Mouse (Mus musculus) right cerebral cortex, adult 18-20 months (tissue): ENCODE data around the gene Znhit3.
A peak's percentile ranks its signal among the peaks of the same experiment; 100 is the strongest.

Experiments
- DNase-seq: peaks from one replicate; pipeline ENCODE4 v3.0.0; 2022; ENCODE audit warnings: mixed read lengths

Znhit3 gene

DNA sequence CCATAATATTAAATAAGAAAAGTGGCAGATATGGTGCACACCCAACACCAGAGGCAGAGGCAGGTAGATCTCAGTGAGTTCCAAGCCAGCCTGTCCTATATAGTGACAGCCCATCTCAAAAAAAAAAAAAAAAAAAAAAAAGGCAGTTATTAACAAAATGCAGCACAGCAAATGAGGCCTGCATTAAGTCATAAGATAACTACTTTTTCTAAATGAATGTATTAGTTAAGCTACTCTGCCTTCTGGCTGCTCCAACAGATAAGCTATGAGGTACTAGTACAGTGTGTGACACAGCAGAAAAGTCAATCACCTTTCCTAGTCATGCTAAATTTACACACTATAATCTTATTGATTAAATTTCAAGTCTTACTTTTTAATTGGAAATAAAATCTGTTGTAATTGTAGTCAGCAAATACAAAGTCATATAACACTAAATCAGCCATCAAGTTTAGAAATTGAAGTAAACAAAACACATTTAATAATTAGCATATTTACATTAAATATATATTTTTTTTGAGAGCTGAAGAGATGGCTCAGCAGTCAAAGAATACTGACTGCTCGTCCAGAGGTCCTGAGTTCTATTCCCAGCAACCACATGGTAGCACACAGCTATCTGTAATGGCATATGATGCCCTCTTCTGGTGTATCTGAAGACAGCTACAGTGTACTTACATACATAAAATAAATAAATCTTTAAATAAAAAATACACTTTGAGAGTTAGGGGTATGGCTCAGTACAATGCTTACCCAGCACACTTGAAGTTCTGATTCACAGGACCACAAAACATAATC is 42.9 kb downstream of the Znhit3 start:
- no peak for DNase-seq

GRCm38 (mm10) chr11:84871548-84872069 is 44.6 kb downstream of the Znhit3 start:
- no peak for DNase-seq

DNA sequence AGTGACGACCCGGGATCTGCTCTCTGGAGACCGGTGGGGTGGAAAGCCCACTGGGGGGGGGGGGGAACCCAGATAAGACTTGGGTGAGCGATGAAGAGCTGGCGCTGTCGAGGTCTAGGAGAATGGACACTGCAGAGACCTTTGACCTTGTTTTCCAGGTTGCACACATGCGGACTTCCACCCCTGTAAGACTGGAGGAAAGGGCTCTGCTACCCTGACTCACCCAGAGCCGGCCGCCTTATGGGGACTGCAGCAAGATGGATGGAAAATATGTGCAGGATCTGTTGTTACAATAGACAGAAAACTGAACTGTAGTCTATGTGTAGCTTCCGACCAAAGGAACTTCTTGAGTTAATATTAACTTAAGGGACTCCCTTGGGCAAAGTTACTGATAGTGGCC is 45.1 kb downstream of the Znhit3 start:
- no peak for DNase-seq

- peak; percentile 91 for DNase-seq
These were observed 45.7 kb downstream of the Znhit3 start, which contains the start of gene Ggnbp2 for GRCm38 (mm10) chr11:84870337-84871043. Gene Ggnbp2 (minus strand): TSS chr11:84870817.

DNA sequence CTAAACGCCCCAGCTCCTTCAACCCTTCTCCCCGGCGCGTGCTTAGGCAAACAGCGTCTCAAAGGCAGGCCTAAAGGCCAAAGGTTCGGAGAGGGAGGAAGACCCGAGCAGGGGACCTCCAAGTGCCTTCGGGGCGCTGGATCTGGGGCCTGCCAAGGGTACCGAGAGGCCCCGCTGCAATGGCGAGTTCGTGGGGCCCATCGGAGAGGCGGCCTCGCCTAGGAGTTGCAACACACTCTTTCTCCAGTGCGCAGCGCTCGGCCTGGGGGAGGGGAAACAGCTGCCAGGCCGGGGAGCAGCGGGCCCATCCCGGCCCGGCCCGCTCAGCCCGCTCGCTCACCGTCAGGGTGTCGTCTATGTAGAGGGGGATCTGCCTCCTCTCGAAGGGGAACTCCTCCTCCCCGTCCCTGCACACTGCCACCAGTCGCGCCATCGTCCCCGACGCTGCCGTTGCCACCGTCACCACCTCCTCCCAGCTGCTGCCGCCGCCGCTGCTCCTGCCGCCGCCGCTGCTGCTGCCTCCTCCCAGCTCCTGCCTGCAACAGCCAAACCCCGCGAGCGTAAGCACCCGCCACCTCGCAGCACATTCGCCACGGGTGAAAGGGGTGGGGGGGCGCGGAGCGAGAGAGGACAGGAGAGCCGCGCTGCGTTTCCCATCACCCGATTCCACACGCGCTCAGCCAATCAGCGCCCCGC is 46.5 kb downstream of the Znhit3 start:
- peak; percentile 94 for DNase-seq

DNA sequence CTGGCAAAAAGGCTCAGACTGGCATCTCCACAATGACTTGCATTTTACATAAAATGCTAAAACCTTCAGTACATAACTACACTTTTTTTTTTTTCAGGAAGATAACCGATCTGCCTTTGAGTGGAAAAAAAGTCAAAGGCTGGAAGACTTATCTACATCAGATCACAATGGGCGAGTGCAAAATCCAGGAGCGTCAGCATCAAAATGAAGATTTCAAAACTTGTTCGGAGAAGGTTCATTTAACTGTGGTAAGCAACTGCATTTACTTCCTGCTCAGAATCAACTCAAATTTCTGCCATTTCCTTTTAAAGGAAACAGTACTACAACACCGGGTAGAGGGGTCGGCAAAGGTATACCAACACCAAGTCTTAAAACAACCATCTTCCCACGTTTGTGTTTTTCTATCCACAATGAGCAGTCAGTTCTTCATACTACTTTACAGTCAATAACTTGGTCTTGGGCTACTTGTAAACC is 47.3 kb downstream of the Znhit3 start:
- no peak for DNase-seq

DNA sequence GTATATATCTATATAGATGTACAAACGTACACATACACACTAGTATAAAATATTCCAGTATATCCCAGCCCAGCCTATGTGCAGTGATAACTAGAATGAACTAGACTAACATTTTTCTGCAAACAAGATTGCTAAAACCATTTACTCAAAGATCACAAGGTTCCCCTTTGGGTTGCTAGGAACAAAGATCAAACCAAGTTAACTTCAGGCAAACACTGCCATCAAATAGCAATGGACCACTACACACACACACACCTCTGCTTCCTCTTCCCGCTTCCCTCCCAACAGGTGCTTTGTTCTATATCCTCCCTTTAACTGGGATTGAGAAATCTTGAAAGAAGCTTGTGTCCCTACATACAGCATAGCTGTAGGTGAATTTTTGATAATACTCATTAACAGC is 48.6 kb downstream of the Znhit3 start:
- DNase-seq, result no peak

- no peak for DNase-seq
These were observed 50.9 kb downstream of the Znhit3 start for GRCm38 (mm10) chr11:84865268-84865667.
